Mouse (Mus musculus): ENCODE results near the gene Gpc6.

DNA sequence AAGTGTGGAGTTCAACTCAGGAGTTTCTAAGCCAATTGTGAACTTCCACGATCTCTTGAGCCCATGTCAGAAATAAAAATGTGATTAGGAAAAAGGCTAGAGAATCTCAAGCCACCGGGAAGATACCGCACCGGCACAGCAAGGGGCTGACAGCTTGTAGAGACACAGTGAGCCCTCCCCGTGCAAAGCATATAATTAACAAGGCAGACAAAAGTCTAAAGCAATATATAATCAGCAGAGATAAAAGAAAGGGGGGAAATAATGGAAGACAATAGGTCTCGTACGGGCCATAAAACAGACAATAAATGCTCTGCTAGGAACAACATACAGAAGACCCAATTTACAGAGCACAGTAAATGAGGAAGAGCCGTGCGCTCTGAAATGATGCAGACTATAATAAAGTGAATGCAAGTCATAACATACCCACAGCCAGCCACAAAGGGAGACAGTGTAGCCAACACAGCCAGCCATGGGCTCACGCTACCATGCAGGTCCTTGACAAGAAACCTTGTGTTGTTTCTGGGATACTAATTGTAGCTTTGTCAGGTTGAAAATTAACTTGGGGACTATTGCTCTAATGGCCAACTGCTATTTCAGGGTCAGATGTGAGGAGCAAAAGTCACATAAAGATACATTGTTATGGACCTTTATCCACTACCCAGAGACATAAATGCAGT is 1096.9 kb downstream of the Gpc6 start:
- TF ChIP-seq POLR2A (IDR thresholded peaks at IDR 0.05; ENCODE audit: low read depth, low read length) (no peak), MAX (IDR thresholded peaks at IDR 0.05; ENCODE audit: low read length) (no peak), EP300 (IDR thresholded peaks at IDR 0.05; ENCODE audit: low read length) (no peak), BHLHE40 (IDR thresholded peaks at IDR 0.05; ENCODE audit: low read depth, low read length) (no peak), CTCF (conservative IDR thresholded peaks at IDR 0.05 in 1 of 2, IDR thresholded peaks at IDR 0.05 in 1 of 2; ENCODE audit: low read depth in 2 of 2, low read length in 2 of 2) (no peak), MYC (IDR thresholded peaks at IDR 0.05; ENCODE audit: low read depth, low read length) (no peak), ZNF384 (IDR thresholded peaks at IDR 0.05; ENCODE audit: low read depth, low read length) (no peak), MAZ (IDR thresholded peaks at IDR 0.05; ENCODE audit: low read depth, low read length) (no peak), CHD2 (IDR thresholded peaks at IDR 0.05; ENCODE audit: low read length) (no peak), TCF12 (IDR thresholded peaks at IDR 0.05; ENCODE audit: low read depth, low read length) (no peak)

All from CH12.LX (cell line).